Mouse (Mus musculus): ENCODE measurements at regions not wholly inside any gene's neighbourhood (a gene's known extent, or its start where the extent isn't known, plus 50 kb on each side); places are given as distances from the start of the nearest gene placed in this dataset.
A peak's percentile ranks its signal among the peaks of the same experiment; 100 is the strongest.

GRCm38 (mm10) chr3:136611682-136612081 is 58.2 kb upstream of the Ppp3ca start:
- no peak for DNase-seq

- no peak for DNase-seq
Measured at GRCm38 (mm10) chr3:136610556-136610924, 59.4 kb upstream of the Ppp3ca start.

DNA sequence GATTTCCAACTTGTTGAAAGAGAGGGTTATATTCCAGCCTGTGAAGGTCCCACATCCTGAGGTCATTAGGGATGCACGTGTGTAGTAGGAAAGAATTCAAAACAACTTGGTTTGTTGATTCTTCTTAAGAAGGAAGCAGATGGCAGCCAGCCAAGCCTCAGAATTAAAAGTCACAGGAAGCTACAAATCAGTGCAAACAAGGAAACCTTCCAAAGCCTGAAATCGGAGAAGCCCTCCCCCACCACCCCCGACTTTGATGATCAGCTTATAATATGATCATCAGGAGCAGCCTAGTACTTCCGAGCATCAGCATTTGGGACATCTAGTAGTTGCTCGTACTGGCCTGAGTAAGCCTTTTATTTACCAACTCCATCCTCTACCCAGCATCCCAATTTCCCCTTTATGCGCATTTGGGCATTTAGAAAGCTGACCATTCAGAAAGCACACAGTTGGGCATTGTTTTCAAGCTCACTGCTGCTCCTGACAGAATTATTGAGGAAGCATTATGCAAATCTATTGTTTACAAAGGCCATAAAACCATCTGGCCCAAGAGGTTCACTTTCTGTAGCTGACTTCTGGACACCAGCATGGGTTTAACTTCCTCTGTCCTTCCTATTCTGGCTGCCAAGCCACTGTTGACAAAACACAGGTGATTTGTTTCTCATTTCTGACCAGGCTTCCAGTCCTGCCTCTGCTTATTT is 59.9 kb upstream of the Ppp3ca start:
- DNase-seq, result peak; percentile 2 to 4

- DNase-seq, result no peak
Measured at GRCm38 (mm10) chr3:136601706-136602105, 68.2 kb upstream of the Ppp3ca start.

- peak in 1 of 2 experiments; percentile 3 for DNase-seq
Measured at GRCm38 (mm10) chr3:136583937-136584336, 86.0 kb upstream of the Ppp3ca start.

DNA sequence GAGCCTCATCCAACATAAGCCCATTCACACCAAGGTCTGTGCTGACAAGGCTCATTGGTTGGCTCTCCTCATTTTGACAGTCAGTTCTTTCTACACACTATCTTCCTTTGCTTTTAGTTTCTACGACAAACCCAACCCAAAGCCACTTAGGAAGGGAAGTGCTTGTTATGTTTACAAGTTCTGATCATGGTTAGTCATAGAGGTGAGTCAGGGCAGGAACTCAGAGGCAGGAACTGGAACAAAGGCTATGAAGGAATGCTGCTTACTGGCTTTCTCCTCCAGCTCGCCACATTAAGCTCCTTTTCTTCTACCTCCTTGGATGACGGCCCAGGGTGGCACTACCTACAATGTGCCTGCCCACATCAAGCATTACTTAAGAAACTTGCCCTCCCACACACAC is 91.9 kb upstream of the Ppp3ca start:
- DNase-seq, result no peak

DNA sequence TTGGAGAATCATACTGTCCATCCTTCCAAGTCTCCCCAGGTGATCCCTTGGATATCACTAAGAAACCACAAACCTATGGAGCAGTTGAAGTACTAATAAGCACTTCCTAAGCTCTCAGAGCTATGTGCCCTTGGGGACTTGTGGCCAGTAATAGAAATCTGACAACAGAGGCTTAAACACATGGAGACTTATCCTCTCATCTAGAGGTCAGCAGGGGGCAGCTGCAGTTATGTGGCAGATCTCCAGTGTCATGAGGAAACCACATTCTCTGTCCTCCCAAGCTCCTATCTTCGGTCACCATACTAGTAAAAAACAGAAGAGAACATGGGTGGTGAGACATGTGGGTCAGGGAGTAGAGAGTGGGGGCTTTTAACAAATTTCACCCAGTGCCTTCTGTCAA is 99.4 kb upstream of the Ppp3ca start:
- peak in 1 of 2 experiments; percentile 4 for DNase-seq

DNA sequence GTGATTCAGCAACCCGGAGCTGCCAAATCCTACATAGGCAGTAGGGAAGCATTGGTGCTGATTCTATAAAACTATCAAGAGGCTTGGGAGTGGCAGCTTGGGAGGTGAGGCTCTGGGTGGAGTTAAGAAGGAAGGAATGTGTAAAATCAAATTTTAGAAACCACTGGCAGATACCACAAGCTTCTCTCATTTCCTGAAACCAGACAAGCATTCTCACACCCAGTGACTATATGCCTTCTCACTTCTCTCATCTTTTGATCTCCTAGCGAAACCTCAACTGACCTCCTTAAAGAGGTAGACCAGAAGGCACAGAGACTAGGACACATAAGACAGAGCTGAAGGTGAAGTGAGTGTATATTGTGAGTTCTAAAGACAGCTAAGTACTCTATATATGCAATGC is 113.4 kb upstream of the Ppp3ca start:
- DNase-seq, result no peak

GRCm38 (mm10) chr3:136549471-136549870 is 120.5 kb upstream of the Ppp3ca start:
- DNase-seq, result no peak

DNA sequence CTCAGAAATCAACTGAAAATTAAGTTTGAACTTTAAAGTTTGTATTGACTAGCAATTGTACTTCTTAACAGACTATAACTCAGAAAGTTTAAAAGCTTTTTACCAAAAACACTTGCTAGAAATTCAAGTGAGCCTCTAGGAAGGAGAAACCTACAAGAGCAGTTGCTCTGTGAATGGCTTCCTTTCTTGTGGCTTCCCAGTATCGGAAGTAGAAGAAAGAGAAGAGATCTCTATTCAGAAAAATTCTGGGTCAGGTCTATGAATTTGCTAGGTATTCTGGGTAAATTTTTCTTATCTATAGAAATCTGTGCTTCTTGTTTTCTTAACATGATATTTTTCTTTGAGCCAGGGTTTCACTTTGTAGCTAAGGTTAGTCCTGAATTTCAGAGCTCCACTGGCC is 138.3 kb upstream of the Ppp3ca start:
- DNase-seq, result no peak

GRCm38 (mm10) chr3:136508575-136508974 is 161.3 kb upstream of the Ppp3ca start:
- DNase-seq, result no peak

DNA sequence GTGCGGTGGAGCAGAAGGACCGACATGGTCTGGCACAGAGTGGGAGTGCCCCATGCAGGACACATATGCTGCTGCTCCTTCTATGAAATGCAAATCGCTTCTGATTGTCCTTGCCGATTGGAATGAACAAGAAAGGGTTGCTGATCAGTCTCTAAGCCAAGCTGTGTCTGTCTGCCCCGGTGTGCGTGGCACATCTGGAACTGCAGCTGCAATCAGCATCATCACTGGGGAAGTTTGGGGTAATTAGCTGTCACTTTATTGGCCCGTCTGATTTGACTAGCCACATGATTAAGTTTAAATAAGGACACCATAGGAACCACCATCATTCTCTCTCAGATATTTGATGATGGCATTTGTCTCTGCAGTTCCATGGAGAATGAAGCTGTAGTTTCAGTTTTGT is 162.9 kb upstream of the Ppp3ca start:
- no peak for DNase-seq

- DNase-seq, result no peak
Measured at GRCm38 (mm10) chr3:136494831-136495230, 169.0 kb upstream of the Bank1 start.

- DNase-seq, result no peak
Measured at GRCm38 (mm10) chr3:136491683-136492082, 165.8 kb upstream of the Bank1 start.

GRCm38 (mm10) chr3:136471693-136472092 is 145.8 kb upstream of the Bank1 start:
- DNase-seq, result no peak

GRCm38 (mm10) chr3:136462747-136463146 is 136.9 kb upstream of the Bank1 start:
- no peak for DNase-seq

DNA sequence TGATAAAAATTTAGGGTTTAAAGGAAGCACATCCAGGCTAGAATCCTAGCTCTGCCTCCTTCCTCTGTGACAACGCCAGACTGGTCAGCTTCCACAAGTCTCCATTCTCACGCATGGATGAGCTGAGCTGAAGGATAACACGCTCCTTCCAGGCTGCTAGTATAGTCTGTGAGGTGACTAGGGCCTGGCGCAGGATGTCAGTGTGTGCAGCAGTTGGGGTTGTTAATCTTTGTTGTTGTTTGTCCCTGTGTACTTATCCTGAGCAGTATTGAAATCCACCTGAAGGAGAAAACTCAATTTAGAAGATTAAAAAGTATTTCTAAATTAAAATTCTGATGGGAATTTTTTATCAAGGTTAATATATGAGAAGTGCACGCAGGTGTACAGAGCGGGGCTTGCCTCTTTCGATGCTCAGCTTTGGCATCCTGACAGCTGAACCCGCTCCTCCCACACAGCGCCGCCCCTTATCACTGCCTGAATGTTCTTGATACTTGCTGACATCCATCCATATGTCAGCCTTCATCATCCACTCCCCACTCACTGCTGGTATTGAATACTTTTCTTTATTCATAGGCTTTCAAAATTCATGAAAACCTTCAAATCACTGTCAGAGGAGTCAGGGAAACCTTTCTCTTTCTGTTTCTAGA is 130.7 kb upstream of the Bank1 start:
- peak in 1 of 2 experiments; percentile 16 for DNase-seq

GRCm38 (mm10) chr3:136455651-136456470 is 130.0 kb upstream of the Bank1 start:
- DNase-seq, result no peak

- DNase-seq, result no peak
Measured at GRCm38 (mm10) chr3:136454967-136455366, 129.1 kb upstream of the Bank1 start.

DNA sequence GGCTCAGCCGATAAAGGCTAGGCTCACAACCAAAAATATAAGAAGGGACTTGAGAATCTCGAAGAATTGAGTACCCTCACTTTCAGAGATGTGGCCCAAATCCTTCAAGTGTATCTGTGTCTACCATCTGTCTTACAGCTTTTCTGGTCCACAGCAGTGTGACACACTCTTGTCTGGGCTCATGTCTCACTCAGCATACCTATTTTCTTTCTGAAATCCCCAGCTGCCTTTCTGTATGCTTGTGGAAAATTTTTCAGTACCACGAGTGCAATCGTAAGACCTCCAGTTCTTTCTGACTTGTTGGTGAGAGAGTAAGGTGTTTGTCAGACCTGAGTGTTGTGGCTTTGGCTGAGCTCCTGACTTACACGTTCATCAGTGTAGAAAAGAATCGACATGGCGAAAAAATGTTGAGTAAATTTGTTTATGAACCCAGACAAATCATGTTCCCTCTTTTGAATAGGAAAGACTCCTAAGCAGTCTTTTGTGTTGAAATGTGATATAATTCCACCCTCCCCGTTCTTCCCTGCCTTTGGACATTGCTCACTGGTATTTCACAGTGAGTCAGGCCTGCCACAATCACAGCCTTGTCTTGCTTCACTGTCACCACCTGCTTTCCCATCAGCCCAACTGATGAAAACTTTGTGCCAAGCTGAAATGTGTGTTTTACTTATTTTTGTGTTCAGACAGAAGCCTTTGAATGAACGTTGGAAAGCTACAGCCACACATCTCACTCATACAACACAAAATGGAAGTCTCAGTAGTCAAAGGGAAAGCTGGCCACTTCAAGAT is 125.3 kb upstream of the Bank1 start:
- no peak for DNase-seq

- DNase-seq, result no peak
Measured at GRCm38 (mm10) chr3:136450361-136450895, 124.6 kb upstream of the Bank1 start.

DNA sequence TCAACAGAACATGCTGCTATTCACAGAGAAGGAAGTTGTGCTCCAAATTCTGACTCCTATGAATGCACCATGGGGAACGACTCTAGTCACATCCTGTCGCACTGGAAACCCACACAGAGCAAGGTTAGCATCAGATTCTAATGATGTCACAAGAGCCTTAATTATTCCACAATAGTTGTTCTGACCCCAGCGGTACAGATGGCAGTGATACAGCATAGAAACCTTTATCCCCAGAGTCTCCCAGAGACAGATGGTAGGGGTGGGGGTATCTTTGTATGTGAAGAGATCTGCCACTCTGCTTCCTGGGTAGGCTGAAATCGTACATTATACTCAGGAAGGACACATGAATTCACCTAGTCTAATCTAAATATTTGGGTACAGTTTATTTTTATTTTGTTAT is 123.5 kb upstream of the Bank1 start:
- DNase-seq, result no peak

GRCm38 (mm10) chr3:136444598-136444997 is 118.7 kb upstream of the Bank1 start:
- no peak for DNase-seq
